Mouse (Mus musculus): ENCODE data around the gene Exoc8. TPM values are rescaled to one million over a fixed set of nuclear protein-coding genes. Genes with fewer than 3 reads are reported as not detected.
A peak's percentile ranks its signal among the peaks of the same experiment; 100 is the strongest.

Gene Exoc8
- total RNA-seq, 2 experiments from 2014 or later, result 7.7 to 8.8 TPM

GRCm38 (mm10) chr8:124863163-124863677 is 34.3 kb downstream of the Exoc8 start:
- DNase-seq, result no peak
- intact Hi-C loops (cut with DNase I; ENCODE audit: low total_unique reads), result no loop called here

- peak; percentile 94 for DNase-seq
- intact Hi-C loops (cut with DNase I; ENCODE audit: low total_unique reads), result no loop called here
These were observed 35.0 kb downstream of the Exoc8 start, which contains the start of the genes Gnpat and 2810004N23Rik for GRCm38 (mm10) chr8:124862321-124863162. TSS of gene Gnpat (plus strand) at chr8:124863033. TSS of gene 2810004N23Rik (minus strand) at chr8:124863120.

GRCm38 (mm10) chr8:124860188-124860587 is 37.3 kb downstream of the Exoc8 start:
- intact Hi-C loops (cut with DNase I; ENCODE audit: low total_unique reads), result no loop called here

GRCm38 (mm10) chr8:124859466-124859865 is 38.0 kb downstream of the Exoc8 start:
- intact Hi-C loops (cut with DNase I; ENCODE audit: low total_unique reads), result no loop called here
- DNase-seq, result peak; percentile 30

More at GRCm38 (mm10) chr8:124860188-124860587, 37.3 kb downstream of the Exoc8 start:
- no peak for DNase-seq

- intact Hi-C loops (cut with DNase I; ENCODE audit: low total_unique reads), result no loop called here
- no peak for DNase-seq
These were observed 44.0 kb downstream of the Exoc8 start for GRCm38 (mm10) chr8:124853511-124853910.

- DNase-seq, result no peak
- intact Hi-C loops (cut with DNase I; ENCODE audit: low total_unique reads), result no loop called here
These were observed 51.9 kb downstream of the Exoc8 start for GRCm38 (mm10) chr8:124845573-124845972.

GRCm38 (mm10) chr8:124845131-124845530 is 52.4 kb downstream of the Exoc8 start:
- intact Hi-C loops (cut with DNase I; ENCODE audit: low total_unique reads), result no loop called here

More at GRCm38 (mm10) chr8:124845131-124845530, 52.4 kb downstream of the Exoc8 start:
- DNase-seq, result no peak

Other genes with a start within 250 kb of the Exoc8 start
- gene 2310022B05Rik, start 234.3 kb downstream of the Exoc8 start, total RNA-seq (2021), result 10 to 100 TPM; 21.4 to 25.8 TPM
- gene Ttc13, start 175.7 kb downstream of the Exoc8 start, total RNA-seq (2021), result 10 to 100 TPM; 16.9 to 22.3 TPM
- 1 to 10 TPM; 2.8 to 3.3 TPM for gene Arv1, start 175.6 kb downstream of the Exoc8 start, total RNA-seq (2021)
- under 1 TPM; 0.66 to 1.00 TPM for gene Fam89a, start 145.9 kb downstream of the Exoc8 start, total RNA-seq (2021)
- under 1 TPM; 0.07 to 0.18 TPM for gene Trim67, start 104.6 kb downstream of the Exoc8 start, total RNA-seq (2021)
- 100 to 1,000 TPM in 1 of 2 experiments, 10 to 100 TPM in 1; 98.0 to 105 TPM for gene Gnpat, start 34.7 kb downstream of the Exoc8 start, total RNA-seq (2021)
- gene 2810004N23Rik, start 34.6 kb downstream of the Exoc8 start, total RNA-seq (2021), result 10 to 100 TPM; 25.1 to 30.6 TPM
- gene Sprtn, start 181 bp upstream of the Exoc8 start, total RNA-seq (2021), result 1 to 10 TPM; 6.6 to 8.8 TPM
- 10 to 100 TPM; 70.1 to 76.6 TPM for gene Egln1, start 51.6 kb upstream of the Exoc8 start, total RNA-seq (2021)
- gene Tsnax, start 115.3 kb upstream of the Exoc8 start, total RNA-seq (2021), result 10 to 100 TPM; 64.3 to 67.1 TPM
- gene Disc1, start 156.5 kb upstream of the Exoc8 start, total RNA-seq (2021), result 1 to 10 TPM; 1.8 to 2.1 TPM